Comparison of ENCODE assay signal across 12 mouse cellular contexts in genomic region chr9:84112842-84113568, GRCm38 (mm10).
DNase-seq lines count a peak whose midpoint lies in the region; ATAC-seq and TF ChIP-seq lines count a peak whose summit lies in the region.
"Had no signal": no experiment of that assay in that cellular context is flagged by ENCODE, and none has a peak within 500 bp of the region (broad histone marks: within the 10 kb centered on the region; RNA-seq: fewer than 3 reads in every experiment).

No protein-coding gene starts in this region.

- H3K9ac ChIP-seq in heart, embryonic 13.5 days: no peak overlapping the region; the same call in 1 of the 2 replicates
- H3K9ac ChIP-seq in embryonic facial prominence, embryonic 13.5 days: no peak overlapping the region
- no peak overlapping the region for H3K9ac ChIP-seq in liver, embryonic 16.5 days (ENCODE audit: low read depth, low read length)

- H3K4me3 ChIP-seq in heart, embryonic 13.5 days: no peak overlapping the region
- peak overlapping the region; percentile 48; the same call in 1 of the 2 replicates for H3K4me3 ChIP-seq in G1E (ENCODE audit: low read depth, low read length)
- no peak overlapping the region for H3K4me3 ChIP-seq in embryonic facial prominence, embryonic 13.5 days
- 0 out of 2 replicates have a peak overlapping the region, but pooled peaks have one; percentile 9 for H3K4me3 ChIP-seq in liver, embryonic 16.5 days (ENCODE audit: low read depth, low read length)
- H3K4me3 ChIP-seq: forebrain, embryonic 10.5 days had no signal

- H3K9me3 ChIP-seq in heart, embryonic 13.5 days: no peaks in the 10 kb centered on the region
- no peaks in the 10 kb centered on the region for H3K9me3 ChIP-seq in G1E (replicated peaks)
- H3K9me3 ChIP-seq in embryonic facial prominence, embryonic 13.5 days: no peaks in the 10 kb centered on the region
- H3K9me3 ChIP-seq in liver, embryonic 16.5 days (replicated peaks; ENCODE audit: control insufficient read depth, low read length): no peaks in the 10 kb centered on the region
- H3K9me3 ChIP-seq: forebrain, embryonic 10.5 days had no signal

- intact Hi-C loops in gastrocnemius, postnatal 14 days (cut with DNase I; ENCODE audit: low total_unique reads): no loop called here
- intact Hi-C loops in left cerebral cortex, postnatal 36 days (cut with DNase I): no loop called here

- H3K27ac ChIP-seq in heart, embryonic 13.5 days (replicated peaks): peak overlapping the region; percentile 28; the same call in 1 of the 2 replicates
- H3K27ac ChIP-seq in embryonic facial prominence, embryonic 13.5 days: no peak overlapping the region
- peak overlapping the region; percentile 37 for H3K27ac ChIP-seq in liver, embryonic 16.5 days (ENCODE audit: low read length)

- no peaks in the 10 kb centered on the region for H3K36me3 ChIP-seq in heart, embryonic 13.5 days
- no peaks in the 10 kb centered on the region for H3K36me3 ChIP-seq in G1E (replicated peaks)
- no peaks in the 10 kb centered on the region for H3K36me3 ChIP-seq in embryonic facial prominence, embryonic 13.5 days
- no peaks in the 10 kb centered on the region for H3K36me3 ChIP-seq in liver, embryonic 16.5 days (ENCODE audit: control insufficient read depth, insufficient read depth)
- H3K36me3 ChIP-seq: forebrain, embryonic 10.5 days had no signal

- no peaks in the 10 kb centered on the region for H3K27me3 ChIP-seq in heart, embryonic 13.5 days (replicated peaks)
- no peaks in the 10 kb centered on the region for H3K27me3 ChIP-seq in G1E (ENCODE audit: insufficient read depth, low read length)
- H3K27me3 ChIP-seq in embryonic facial prominence, embryonic 13.5 days: no peaks in the 10 kb centered on the region
- peaks cover 4% of the 10 kb centered on the region; the same call in 1 of the 2 replicates for H3K27me3 ChIP-seq in liver, embryonic 16.5 days (ENCODE audit: control insufficient read depth, insufficient read depth, low read depth, low read length)

- DNase-seq in heart, postnatal 4 days: no peak
- peak; percentile 30 for DNase-seq in G1E (ENCODE audit: low spot score)
- DNase-seq in kidney, postnatal 10 days: no peak
- no peak for DNase-seq in gastrocnemius, postnatal 14 days
- no peak for DNase-seq in left cerebral cortex, postnatal 36 days (ENCODE audit: low spot score in 2 of 2)
- DNase-seq: adrenal gland, postnatal 36 days; cerebellum, postnatal 14 days; lung, postnatal 36 days had no signal

- no peak; the same call in 1 of the 2 replicates for ATAC-seq in heart, embryonic 13.5 days (ENCODE audit: extremely low read depth, insufficient number of reproducible peaks, low FRiP score, low TSS enrichment)
- peak; percentile 97 for ATAC-seq in G1E (ENCODE audit: extremely low read depth, insufficient number of reproducible peaks, low FRiP score, poor library complexity, severe bottlenecking)
- no peak for ATAC-seq in embryonic facial prominence, embryonic 13.5 days (ENCODE audit: insufficient number of reproducible peaks, insufficient read depth, low FRiP score, low TSS enrichment, low read depth)
- ATAC-seq in liver, embryonic 16.5 days (ENCODE audit: low read depth): peak; percentile 99

- TF ChIP-seq CTCF in G1E (IDR thresholded peaks at IDR 0.05; ENCODE audit: low read depth, low read length): no peak

- H3K4me2 ChIP-seq in heart, embryonic 13.5 days: peak overlapping the region; percentile 45
- H3K4me2 ChIP-seq in embryonic facial prominence, embryonic 13.5 days: peak overlapping the region; percentile 24; the same call in 1 of the 2 replicates
- H3K4me2 ChIP-seq in liver, embryonic 16.5 days (ENCODE audit: low read depth, low read length): peak overlapping the region; percentile 45

- H3K4me1 ChIP-seq in heart, embryonic 13.5 days: peaks cover 40% of the 10 kb centered on the region
- peaks cover 55% of the 10 kb centered on the region for H3K4me1 ChIP-seq in G1E (ENCODE audit: insufficient read depth, low read depth, low read length)
- H3K4me1 ChIP-seq in embryonic facial prominence, embryonic 13.5 days: peaks cover 35% of the 10 kb centered on the region
- peaks cover 15% of the 10 kb centered on the region for H3K4me1 ChIP-seq in liver, embryonic 16.5 days (ENCODE audit: control insufficient read depth, low read depth, low read length)

- WGBS in heart, embryonic 13.5 days: 29% methylated on average over 12 of the region's 12 CpGs
- 60% methylated on average over 12 of the region's 12 CpGs for WGBS in embryonic facial prominence, embryonic 13.5 days
- 16% methylated on average over 12 of the region's 12 CpGs for WGBS in liver, embryonic 16.5 days (ENCODE audit: insufficient replicate concordance)

Comparison
In these comparisons a context has a peak if more than half of its experiments do, and no peak if none do; other contexts are left out.
1. ATAC-seq: peak in G1E (single experiment) and liver, embryonic 16.5 days (single experiment); none in heart, embryonic 13.5 days (single experiment) and embryonic facial prominence, embryonic 13.5 days (single experiment).
2. H3K4me3 ChIP-seq: peak in G1E (single experiment) and liver, embryonic 16.5 days (single experiment); none in heart, embryonic 13.5 days (single experiment) and embryonic facial prominence, embryonic 13.5 days (single experiment).
3. Peak in every context shown above with its lines, with median percentiles within 50 percentile points of each other: H3K4me2 ChIP-seq.